Mouse (Mus musculus): ENCODE results near the gene Exd1.

Gene Exd1

GRCm38 (mm10) chr2:119547522-119548370 is at the start of gene Exd1, which contains the start of gene Chp1:
Gene Exd1, minus strand, starts transcription at chr2:119547627.
Gene Chp1, plus strand, starts transcription at chr2:119547697.
- DNase-seq (ENCODE audit: low spot score in 2 of 2) = peak; percentile 99

DNA sequence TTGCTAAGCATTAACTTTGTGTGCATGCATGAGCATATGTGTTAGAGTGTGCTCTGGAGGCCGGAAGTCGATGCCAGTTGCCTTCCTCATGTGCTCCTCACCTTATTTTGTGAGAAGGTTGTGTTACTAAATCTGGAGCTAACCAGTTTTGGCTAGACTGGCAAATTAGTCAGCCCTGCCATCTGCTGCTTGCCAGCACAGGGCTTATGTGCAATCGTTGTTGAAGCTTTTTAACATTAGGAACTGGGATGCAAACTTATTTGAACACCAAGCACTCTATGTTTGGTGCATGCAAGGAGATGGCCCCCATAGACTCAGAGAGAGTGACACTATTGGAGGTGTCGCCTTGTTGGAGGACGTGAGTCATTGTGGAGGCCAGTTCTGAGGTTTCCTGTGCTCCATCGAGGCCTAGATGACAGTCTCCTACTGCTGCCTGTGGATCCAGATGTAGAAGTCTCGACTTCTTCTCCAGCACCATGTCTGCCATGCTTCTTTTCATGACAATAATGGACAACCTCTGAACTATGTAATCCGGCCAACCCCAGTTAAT is 49.4 kb upstream of the Exd1 start:
- peak in 1 of 2 experiments; percentile 14 for DNase-seq (ENCODE audit: low spot score in 2 of 2)

DNA sequence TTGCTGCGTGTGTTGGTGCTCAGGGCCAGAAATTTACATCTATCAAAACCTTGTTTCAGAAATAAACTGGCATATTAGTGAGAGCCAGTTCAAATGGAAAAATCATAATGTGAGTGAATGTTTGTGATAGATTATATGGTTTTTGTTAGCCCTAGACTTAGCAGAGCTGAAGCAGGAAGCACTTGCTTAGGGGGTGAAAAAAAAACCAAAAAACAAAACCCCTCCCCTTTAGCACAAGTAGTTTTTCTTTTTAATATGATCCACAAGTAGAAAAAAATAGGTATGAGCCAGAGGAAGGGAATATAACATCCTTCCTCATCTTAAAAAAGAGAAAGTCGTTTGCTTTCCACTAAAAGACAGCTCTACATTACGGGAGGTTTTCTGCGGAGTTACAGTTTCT is 47.9 kb upstream of the Exd1 start:
- DNase-seq (ENCODE audit: low spot score in 2 of 2) = no peak

DNA sequence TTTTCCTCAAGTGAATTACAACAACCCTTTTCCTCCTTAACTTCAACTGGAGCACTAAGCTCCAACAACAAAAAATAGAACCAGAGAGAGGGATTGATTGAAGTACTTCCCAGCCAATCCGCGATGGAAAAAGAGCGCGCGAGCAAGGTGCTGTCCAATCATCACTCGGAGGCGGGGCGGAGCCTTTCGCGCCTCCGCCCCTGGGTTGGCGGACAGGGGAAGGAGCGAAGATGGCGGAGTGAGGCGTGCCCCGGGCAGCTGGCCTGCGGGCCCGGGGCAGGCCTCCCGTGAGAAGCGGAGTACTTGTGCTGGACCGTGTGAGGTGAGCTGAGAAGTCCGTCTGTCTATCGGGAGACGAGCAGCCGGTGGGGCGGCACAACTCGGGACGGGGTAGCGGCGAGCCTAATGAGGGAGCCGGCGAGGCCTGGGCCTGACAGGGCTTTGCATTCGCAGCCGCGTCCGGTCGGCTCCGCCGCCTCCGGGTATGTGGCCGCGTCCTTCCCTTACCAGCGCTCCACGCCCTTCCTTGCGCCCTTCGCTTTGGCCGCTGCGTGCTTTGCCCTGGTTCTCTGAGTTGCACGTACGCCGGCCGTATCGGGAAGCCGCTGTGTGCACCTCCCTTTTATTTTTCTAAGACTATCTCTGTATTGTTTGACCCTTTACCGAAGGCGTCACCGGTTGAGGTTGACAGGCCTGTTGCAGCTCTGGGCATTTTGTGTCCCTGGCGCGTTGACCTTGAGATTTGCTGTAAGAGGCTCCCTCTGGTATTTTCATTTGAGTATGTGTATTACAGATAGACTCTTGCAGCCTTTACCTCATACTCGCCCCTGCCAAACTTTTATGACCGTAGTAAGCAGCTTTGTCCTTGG is 46.9 kb upstream of the Exd1 start:
- peak; percentile 97 to 98 for DNase-seq (ENCODE audit: low spot score in 2 of 2)

DNA sequence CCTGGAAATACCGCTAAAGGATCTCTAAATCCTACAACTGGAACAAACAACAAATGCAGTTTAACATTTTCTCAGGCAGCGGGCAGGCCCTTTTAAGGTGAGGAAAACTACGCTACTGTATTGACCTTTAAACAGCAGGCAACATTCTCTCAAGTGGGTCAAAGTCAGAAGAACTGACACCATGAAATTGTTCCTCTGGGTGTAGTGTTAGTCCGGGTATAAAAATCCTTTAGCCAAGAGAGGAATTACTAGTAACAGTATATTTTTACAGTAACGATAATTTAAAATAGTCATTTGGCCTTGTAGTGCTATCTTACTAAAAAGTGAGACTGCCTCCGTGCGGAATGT is 46.3 kb upstream of the Exd1 start:
- no peak for DNase-seq (ENCODE audit: low spot score in 2 of 2)

DNA sequence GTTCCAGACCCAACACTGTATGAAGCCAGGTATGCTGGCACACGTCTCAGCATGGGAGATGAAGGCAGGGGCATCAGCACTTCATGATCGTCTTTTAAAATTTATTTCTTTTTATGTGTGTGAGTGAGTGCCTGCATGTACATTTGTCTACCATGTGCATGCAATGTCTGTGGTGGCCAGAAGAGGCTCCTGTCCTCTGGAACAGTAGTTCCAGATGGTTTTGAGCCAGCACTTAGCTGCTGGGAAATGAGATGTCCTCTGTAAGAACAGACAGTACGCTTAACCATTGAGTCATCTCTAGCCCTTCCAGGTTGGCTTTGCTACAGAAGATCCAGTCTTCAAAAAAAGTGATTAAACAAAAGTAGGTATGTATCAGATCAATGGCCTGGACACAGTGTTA is 43.8 kb upstream of the Exd1 start:
- DNase-seq (ENCODE audit: low spot score in 2 of 2) = no peak

DNA sequence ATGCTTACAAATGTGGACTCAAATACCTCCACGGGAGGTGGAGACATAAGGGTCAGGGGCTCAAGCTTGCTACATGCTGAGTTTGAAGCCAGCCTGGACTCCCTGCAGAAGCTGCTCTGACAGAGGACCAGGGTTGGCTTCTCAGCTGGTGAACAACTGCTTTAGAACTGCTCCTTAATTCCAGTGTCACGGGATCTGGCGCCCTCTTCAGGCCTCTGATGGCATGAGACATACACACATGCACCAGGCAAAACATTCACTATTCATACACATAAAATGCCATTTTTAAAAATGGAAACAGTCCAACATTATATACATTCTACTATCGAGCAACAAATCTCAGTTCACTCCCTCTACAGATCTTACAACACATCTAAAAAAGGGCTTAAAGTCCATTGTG is 40.0 kb upstream of the Exd1 start:
- peak in 1 of 2 experiments; percentile 48 for DNase-seq (ENCODE audit: low spot score in 2 of 2)

GRCm38 (mm10) chr2:119584282-119584681 is 36.9 kb upstream of the Exd1 start:
- no peak for DNase-seq (ENCODE audit: low spot score in 2 of 2)

DNA sequence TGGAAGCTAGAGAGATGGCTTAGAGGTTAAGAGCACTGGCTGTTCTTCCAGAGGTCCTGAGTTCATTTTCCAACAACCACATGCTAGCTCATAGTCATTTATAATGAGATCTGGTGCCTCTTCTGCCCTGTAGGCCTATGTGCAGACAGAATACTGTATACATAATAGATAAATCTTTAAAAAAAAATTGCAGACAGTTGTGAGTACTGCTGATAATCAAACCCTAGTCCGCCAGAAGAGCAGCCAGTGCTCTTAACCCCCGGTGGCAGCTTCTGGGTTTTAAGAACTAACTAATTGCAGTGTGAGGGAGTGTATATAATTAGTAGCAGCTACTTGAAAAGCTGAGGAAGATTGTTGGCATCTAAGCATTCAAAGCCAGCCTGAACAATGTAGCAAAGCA is 36.0 kb upstream of the Exd1 start:
- DNase-seq (ENCODE audit: low spot score in 2 of 2) = no peak

DNA sequence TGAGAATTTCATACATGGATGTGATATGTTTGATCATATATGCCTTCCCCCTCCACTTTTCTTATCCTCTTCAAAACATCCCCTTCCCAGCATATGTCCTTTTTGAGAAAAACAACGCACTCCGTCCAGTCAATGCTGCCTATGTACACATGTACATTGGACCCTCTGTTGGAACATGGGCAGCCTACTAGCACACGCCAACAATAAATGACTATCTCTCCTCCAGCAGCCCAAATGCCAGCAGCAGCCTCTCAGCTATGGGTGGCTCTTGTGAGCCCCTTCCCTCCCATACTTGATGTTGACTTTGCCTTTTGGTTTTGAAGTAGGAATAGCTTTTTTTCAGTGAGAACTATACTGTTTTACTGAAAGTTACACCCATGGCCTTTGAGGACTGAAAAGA is 34.1 kb upstream of the Exd1 start:
- DNase-seq (ENCODE audit: low spot score in 2 of 2) = no peak

DNA sequence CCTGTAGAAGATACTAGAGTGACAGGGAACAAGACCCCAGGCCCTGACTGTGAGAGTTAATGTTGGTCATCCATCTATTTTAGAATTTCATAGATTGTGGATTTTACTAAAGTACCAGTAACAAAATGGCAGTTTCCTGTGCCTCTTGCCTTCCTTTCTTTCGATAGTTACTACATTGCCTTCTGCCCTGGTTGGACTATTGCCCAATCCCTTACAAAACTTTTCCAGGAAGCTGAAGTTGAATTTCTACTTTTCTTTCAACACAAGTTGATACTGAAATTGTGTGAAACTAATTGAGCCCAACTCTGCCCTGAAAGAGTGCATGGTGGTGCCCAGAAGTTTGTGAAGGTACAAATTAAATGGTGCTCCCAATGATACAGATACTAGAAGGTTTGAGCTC is 25.0 kb upstream of the Exd1 start:
- DNase-seq (ENCODE audit: low spot score in 2 of 2) = no peak

GRCm38 (mm10) chr2:119566182-119566855 is 18.9 kb upstream of the Exd1 start:
- no peak for DNase-seq (ENCODE audit: low spot score in 2 of 2)

GRCm38 (mm10) chr2:119565284-119565683 is 17.9 kb upstream of the Exd1 start:
- no peak for DNase-seq (ENCODE audit: low spot score in 2 of 2)

DNA sequence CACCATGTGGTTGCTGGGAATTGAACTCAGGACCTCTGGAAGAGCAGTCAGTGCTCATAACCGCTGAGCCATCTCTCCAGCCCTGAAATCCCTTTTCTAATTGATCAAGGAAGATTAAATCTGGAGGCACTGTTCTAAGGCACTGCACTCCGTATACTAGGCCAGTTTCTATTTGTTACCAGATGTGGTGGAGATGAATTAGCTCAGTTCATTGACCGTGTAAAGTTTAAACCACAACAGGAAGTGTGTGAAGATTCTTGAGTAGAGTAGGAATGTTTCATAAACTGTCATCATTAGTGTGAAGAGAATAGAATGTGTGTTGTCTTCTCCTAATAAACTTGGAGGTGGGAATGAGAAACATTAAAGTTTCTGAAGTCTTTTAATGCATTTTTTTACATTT is 14.4 kb upstream of the Exd1 start:
- DNase-seq (ENCODE audit: low spot score in 2 of 2) = no peak

DNA sequence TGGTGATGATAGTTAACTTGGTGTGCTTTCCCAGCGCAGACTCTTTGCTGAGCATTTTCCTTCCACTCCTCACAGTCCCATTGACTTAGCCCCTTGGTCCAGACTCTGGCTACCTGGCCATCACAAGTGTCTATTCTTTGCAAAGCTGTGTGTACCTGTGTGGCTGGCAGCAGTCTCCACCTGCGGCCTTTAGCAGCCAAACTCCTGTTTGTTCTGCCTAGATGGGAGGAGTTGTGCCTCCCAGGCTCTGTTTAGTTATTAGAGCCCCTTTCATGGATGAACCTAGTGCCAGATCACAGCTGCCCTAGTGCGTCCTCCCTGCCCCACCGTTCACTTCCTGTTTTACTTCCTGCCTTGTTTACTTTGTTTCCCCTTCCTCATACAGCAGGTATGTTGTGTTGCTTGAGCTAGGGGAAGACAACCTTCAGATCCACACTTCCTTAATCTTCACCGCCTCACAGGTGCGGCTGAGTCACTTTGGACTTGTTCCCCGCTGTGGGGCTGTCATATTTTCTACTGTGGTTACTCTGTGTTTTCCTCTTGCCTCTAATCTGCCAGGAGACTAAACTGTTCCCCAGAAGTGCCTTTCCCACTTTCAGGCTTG is 11.4 kb upstream of the Exd1 start:
- DNase-seq (ENCODE audit: low spot score in 2 of 2) = no peak

GRCm38 (mm10) chr2:119558039-119558438 is 10.6 kb upstream of the Exd1 start:
- no peak for DNase-seq (ENCODE audit: low spot score in 2 of 2)

DNA sequence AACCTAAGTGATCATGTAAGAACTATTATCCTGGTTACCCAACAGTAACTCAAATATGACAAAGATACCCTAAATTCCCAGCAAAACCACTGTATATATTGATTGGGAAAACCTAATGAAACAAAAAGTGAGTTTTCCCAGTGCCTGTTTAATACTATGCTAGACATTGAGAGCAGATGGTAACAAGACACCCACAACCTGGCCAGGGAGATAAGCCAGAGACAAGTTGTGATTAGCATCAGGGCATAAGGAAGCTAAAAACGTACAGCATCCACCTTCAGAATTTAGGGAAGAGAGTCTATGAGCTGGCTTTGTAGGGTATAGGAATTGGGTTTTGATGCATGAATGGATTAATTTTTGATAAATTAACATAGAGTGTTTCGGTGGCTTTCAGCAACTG is 2.3 kb upstream of the Exd1 start:
- DNase-seq (ENCODE audit: low spot score in 2 of 2) = no peak

DNA sequence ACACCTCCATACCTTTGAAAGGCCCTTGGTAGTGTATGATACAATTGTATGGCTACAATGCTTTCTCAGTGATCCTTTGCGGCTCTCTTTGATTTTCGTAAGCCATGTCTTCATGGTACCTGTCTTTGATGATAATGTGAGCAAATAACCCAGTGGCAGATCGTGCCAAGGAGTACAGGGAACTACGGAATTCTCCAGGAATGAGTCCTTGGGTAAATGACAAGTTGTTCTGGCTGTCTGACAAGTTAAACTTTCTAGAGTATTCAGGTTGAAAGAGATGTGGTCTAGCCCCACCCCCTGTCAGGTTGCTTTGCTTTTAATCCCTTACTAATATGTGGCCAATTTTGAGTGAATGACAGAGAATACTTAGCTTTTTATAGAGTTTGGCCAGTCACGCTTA is 1.3 kb upstream of the Exd1 start:
- no peak for DNase-seq (ENCODE audit: low spot score in 2 of 2)

- DNase-seq (ENCODE audit: low spot score in 2 of 2) = no peak
Measured at GRCm38 (mm10) chr2:119548371-119548660, 889 bp upstream of the Exd1 start.

GRCm38 (mm10) chr2:119546848-119547521 is 442 bp downstream of the Exd1 start:
- peak; percentile 85 to 86 for DNase-seq (ENCODE audit: low spot score in 2 of 2)

DNA sequence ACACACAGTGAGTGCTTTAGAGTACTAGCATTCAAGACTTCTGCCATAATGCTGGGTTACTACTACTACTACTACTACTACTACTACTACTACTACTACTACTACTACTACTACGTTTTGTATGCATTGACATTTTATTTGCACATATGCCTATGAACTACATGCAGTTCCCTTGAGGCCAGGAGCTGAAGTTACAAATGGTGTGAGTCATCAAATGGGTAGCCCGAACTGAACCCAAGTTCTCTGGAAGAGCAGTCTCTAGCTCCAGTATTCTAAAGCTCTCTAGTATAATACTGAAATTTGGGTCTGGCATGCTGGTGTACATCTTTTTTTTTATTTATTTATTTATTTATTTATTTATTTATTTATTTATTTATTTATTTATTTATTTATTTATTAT is 3.8 kb downstream of the Exd1 start:
- DNase-seq (ENCODE audit: low spot score in 2 of 2) = no peak
